Mouse (Mus musculus) lung, adult 10 weeks (tissue): Measurements from ENCODE around the gene Dhtkd1. TPM values are rescaled to one million over a fixed set of nuclear protein-coding genes. Genes with fewer than 3 reads are reported as not detected.

Experiments
- polyA plus RNA-seq: library from polyadenylated mRNA; stranded (reverse); fragments of 350-450 nt; fragmentation: Illumina TruSeq; extraction: RNeasy Lipid Tissue Mini Kit (QIAGEN cat#74804); gene quantifications from one replicate; pipeline ENCODE4 v1.2.3, GENCODE M21; 2014; ENCODE audit warnings: low read depth, low replicate concordance; ENCODE audit not compliant: insufficient read depth

Gene Dhtkd1
- polyA plus RNA-seq = 0.31 TPM

GRCm38 (mm10) chr2:5942416-5943032 is at the start of gene Dhtkd1:
Gene Dhtkd1, minus strand, starts transcription at chr2:5942792.

GRCm38 (mm10) chr2:5950766-5951595 is 8.4 kb upstream of the Dhtkd1 start, which contains the start of gene Upf2:
Gene Upf2, plus strand, starts transcription at chr2:5951469.

GRCm38 (mm10) chr2:5894843-5895570 is 47.6 kb downstream of the Dhtkd1 start, which contains the start of gene Sec61a2:
Gene Sec61a2, minus strand, starts transcription at chr2:5895432.

GRCm38 (mm10) chr2:5862834-5863233 is 79.8 kb downstream of the Dhtkd1 start, which contains the start of gene Gm13199:
Gene Gm13199, minus strand, starts transcription at chr2:5862934.

Other genes starting within 250 kb of the Dhtkd1 start
- 1.9 TPM for gene Camk1d, start 228.3 kb downstream of the Dhtkd1 start, polyA plus RNA-seq
- gene Nudt5, start 97.8 kb downstream of the Dhtkd1 start, polyA plus RNA-seq = 16.7 TPM
- 65.8 TPM for gene Cdc123, start 97.6 kb downstream of the Dhtkd1 start, polyA plus RNA-seq
- 0.49 TPM for gene Gm13199, start 79.9 kb downstream of the Dhtkd1 start, polyA plus RNA-seq
- 7.3 TPM for gene Sec61a2, start 47.4 kb downstream of the Dhtkd1 start, polyA plus RNA-seq
- gene Upf2, start 8.7 kb upstream of the Dhtkd1 start, polyA plus RNA-seq = 11.1 TPM
- gene Proser2, start 187.4 kb upstream of the Dhtkd1 start, polyA plus RNA-seq = 3.6 TPM